In the genomic region with DNA sequence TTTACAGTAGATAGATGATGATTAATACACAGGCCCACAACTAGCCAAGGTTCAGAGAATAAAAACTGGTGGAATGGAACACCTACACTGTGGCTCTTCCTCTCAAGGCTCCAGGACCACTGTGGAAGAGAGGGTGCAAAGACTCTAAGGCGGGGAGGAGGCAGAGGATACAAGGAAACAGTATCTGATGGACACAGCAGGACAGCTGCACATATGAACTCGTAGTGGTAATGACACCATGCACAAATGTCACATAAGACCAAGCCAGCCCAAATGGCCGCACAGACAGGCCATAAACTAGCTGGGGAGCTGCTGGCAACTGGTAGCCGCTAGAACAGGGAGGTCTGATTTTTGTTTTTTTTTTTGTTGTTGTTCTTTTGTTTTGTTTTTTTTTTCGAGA, we compare ENCODE assay signal across 34 mouse cellular contexts.
"Had no signal": no experiment of that assay in that cellular context is flagged by ENCODE, and none has a peak within 500 bp of the region (broad histone marks: within the 10 kb centered on the region; RNA-seq: fewer than 3 reads in every experiment).

No protein-coding gene starts in this region.

- H3K4me3 ChIP-seq: heart, embryonic 10.5 days; heart, embryonic 12.5 days; heart, embryonic 13.5 days; heart, embryonic 15.5 days; hindbrain, embryonic 10.5 days; hindbrain, embryonic 12.5 days; hindbrain, embryonic 13.5 days; hindbrain, embryonic 15.5 days; intestine, embryonic 15.5 days; kidney, embryonic 15.5 days; layer of hippocampus, adult 2 months; left cerebral cortex, adult 2 months had no signal

- H3K4me1 ChIP-seq: heart, embryonic 10.5 days; heart, embryonic 12.5 days; heart, embryonic 13.5 days; heart, embryonic 15.5 days; hindbrain, embryonic 10.5 days; hindbrain, embryonic 13.5 days; hindbrain, embryonic 15.5 days; intestine, embryonic 15.5 days; kidney, embryonic 15.5 days had no signal

- H3K9me3 ChIP-seq: heart, embryonic 10.5 days; heart, embryonic 12.5 days; heart, embryonic 13.5 days; heart, embryonic 15.5 days; hindbrain, embryonic 10.5 days; hindbrain, embryonic 12.5 days; hindbrain, embryonic 13.5 days; hindbrain, embryonic 15.5 days; intestine, embryonic 15.5 days; kidney, embryonic 15.5 days had no signal

- H3K27me3 ChIP-seq: heart, embryonic 12.5 days; heart, embryonic 13.5 days; heart, embryonic 15.5 days; hindbrain, embryonic 12.5 days; hindbrain, embryonic 13.5 days; hindbrain, embryonic 15.5 days; intestine, embryonic 15.5 days; kidney, embryonic 15.5 days had no signal

- H3K36me3 ChIP-seq: heart, embryonic 10.5 days; heart, embryonic 12.5 days; heart, embryonic 13.5 days; heart, embryonic 15.5 days; hindbrain, embryonic 10.5 days; hindbrain, embryonic 12.5 days; hindbrain, embryonic 13.5 days; hindbrain, embryonic 15.5 days; intestine, embryonic 15.5 days; kidney, embryonic 15.5 days had no signal

- H3K9ac ChIP-seq: heart, embryonic 12.5 days; heart, embryonic 13.5 days; heart, embryonic 15.5 days; hindbrain, embryonic 12.5 days; hindbrain, embryonic 13.5 days; hindbrain, embryonic 14.5 days; hindbrain, embryonic 15.5 days; intestine, embryonic 15.5 days; kidney, embryonic 15.5 days had no signal

- H3K27ac ChIP-seq: heart, embryonic 10.5 days; heart, embryonic 13.5 days; heart, embryonic 15.5 days; hindbrain, embryonic 10.5 days; hindbrain, embryonic 12.5 days; hindbrain, embryonic 13.5 days; hindbrain, embryonic 14.5 days; hindbrain, embryonic 15.5 days; hindbrain, postnatal 0 days; intestine, embryonic 15.5 days; kidney, embryonic 15.5 days; kidney, postnatal 0 days; layer of hippocampus, adult 2 months; left cerebral cortex, adult 2 months had no signal

- DNase-seq: heart, postnatal 10 days; heart, postnatal 14 days; heart, postnatal 36 days; heart, postnatal 4 days; kidney, adult 11 months; kidney, adult 18-20 months; kidney, adult 2 months; kidney, adult 9 months; kidney, postnatal 10 days; kidney, postnatal 14 days; kidney, postnatal 36 days; kidney, postnatal 4 days; layer of hippocampus, adult 9-11 months; layer of hippocampus, postnatal 36 days had no signal

- ATAC-seq: hindbrain, embryonic 16.5 days; hindbrain, postnatal 0 days; inflammation-experienced regulatory T-cells, adult 6 months; intestine, embryonic 15.5 days; intestine, embryonic 16.5 days; intestine, postnatal 0 days had no signal

- H3K4me2 ChIP-seq: heart, embryonic 11.5 days; heart, embryonic 12.5 days; heart, embryonic 13.5 days; heart, embryonic 15.5 days; hindbrain, embryonic 12.5 days; hindbrain, embryonic 13.5 days; hindbrain, embryonic 14.5 days; hindbrain, embryonic 15.5 days; intestine, embryonic 15.5 days; kidney, embryonic 15.5 days had no signal
